Mouse (Mus musculus): Measurements from ENCODE around the gene Naa15.

GRCm38 (mm10) chr3:51485347-51485746, 70.4 kb downstream of the Naa15 start:
- no peak for TF ChIP-seq CTCF (IDR thresholded peaks at IDR 0.05; ENCODE audit: control insufficient read depth, insufficient read depth, insufficient replicate concordance, low read depth, low read length)
- no peak for TF ChIP-seq POLR2A (IDR thresholded peaks at IDR 0.05; ENCODE audit: control insufficient read depth, low read depth, low read length)
